Mouse (Mus musculus): ENCODE measurements around the gene Gabpb1. TPM values are rescaled to one million over a fixed set of nuclear protein-coding genes. Genes with fewer than 3 reads are reported as not detected.
"Not testable (repeated sequence)": the region's sequence is repeated elsewhere in the genome, so short reads cannot be mapped to it uniquely, and the experiment has no call there.

Gene Gabpb1
- total RNA-seq, 2 experiments from 2014 or later, result 27.2 to 28.5 TPM

GRCm38 (mm10) chr2:126646461-126646860 is 29.7 kb downstream of the Gabpb1 start:
- no peak for DNase-seq
- intact Hi-C loops (cut with DNase I), result no loop called here

GRCm38 (mm10) chr2:126644768-126645167 is 31.4 kb downstream of the Gabpb1 start:
- DNase-seq, result no peak
- intact Hi-C loops (cut with DNase I), result no loop called here

DNA sequence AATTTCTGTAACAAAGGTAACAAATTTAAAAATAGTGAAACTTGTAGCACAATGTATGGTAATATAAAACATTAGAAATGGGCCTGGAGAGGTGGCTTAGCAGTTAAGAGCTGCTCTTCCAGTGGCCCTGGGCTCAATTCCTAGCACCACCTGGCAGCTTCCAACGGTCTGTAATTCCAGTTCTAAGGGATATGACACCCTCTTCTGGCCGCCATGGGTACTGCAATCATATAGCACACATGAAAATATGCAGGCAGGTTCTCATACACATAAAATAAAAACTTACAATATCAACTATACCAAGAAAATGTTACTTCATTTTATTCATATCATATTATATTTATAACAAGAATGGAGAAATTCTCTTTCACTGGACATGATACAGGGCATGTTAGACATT is 35.8 kb downstream of the Gabpb1 start:
- intact Hi-C loops (cut with DNase I), result no loop called here
- DNase-seq, result no peak

- no peak for DNase-seq
- intact Hi-C loops (cut with DNase I), result no loop called here
These were observed 40.0 kb downstream of the Gabpb1 start for GRCm38 (mm10) chr2:126635939-126636823.

DNA sequence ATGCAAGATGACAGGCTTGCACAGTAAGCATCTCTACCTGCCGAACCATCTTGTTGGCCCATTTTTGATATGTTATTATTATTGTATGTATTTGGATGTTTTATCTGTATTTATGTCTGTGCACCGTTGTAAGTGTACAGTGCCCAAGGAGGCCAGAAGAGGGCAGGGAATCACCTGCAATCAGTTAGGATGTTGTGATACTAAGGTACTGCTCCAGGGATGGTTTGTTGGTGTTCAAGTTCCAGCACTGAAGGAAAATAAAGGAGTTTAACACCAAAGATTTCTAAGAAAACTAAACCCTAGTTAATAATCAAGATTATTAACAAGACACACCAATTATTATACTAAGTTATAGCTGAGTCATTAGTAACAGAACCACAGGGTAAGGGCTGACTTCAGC is 43.0 kb downstream of the Gabpb1 start:
- no peak for DNase-seq
- intact Hi-C loops (cut with DNase I), result no loop called here

GRCm38 (mm10) chr2:126628455-126628995 is 47.6 kb downstream of the Gabpb1 start:
- no peak for DNase-seq
- intact Hi-C loops (cut with DNase I), result no loop called here

GRCm38 (mm10) chr2:126623138-126623537 is 53.0 kb downstream of the Gabpb1 start:
- peak; percentile 26 for DNase-seq
- intact Hi-C loops (cut with DNase I), result no loop called here

DNA sequence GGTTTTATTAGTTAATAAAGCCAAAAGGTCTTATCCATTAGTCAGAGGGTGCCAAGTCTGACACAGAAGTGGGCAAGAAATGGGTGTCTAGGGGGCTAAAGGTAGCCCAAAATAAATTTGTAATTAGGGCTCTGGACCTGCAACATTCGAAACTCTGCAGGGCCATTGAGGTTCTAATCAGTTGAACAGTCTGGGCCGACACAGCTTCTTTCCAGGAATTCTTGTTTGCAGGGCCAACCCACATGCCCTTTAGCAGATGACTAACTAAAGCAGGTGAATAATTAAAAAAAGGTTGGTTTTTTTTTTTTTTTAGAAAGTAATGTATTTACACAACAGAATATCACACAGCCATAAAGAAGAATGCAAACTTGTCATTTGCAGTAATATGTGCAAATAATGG is 53.7 kb downstream of the Gabpb1 start:
- DNase-seq, result no peak
- intact Hi-C loops (cut with DNase I), result no loop called here

GRCm38 (mm10) chr2:126619249-126619704 is 56.9 kb downstream of the Gabpb1 start, which contains the start of gene Hdc:
Gene Hdc (minus strand): TSS chr2:126619299.
- no peak for DNase-seq
- intact Hi-C loops (cut with DNase I), result no loop called here

- intact Hi-C loops (cut with DNase I), result no loop called here
- no peak for DNase-seq
These were observed 57.5 kb downstream of the Gabpb1 start for GRCm38 (mm10) chr2:126618470-126619179.

DNA sequence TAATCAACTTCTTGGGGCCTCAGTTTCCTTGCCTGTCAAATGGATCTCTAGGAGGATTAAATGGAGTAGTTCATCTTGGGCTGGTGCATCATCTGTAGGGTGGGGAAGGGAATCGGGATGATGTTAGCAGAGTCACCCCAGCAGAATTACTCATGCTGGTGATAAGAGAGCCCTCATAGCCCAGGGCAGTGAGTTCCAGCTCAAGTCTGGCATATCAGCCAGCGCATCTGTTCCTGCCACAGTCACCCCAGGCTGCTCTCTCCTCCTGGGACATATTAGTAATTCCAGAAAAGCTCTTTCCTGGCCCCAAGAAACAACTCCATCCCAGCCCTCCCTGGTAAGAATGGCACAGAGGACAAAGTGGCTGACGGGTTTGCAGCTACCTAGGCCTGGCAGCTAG is 60.8 kb downstream of the Gabpb1 start:
- no peak for DNase-seq
- intact Hi-C loops (cut with DNase I), result no loop called here

DNA sequence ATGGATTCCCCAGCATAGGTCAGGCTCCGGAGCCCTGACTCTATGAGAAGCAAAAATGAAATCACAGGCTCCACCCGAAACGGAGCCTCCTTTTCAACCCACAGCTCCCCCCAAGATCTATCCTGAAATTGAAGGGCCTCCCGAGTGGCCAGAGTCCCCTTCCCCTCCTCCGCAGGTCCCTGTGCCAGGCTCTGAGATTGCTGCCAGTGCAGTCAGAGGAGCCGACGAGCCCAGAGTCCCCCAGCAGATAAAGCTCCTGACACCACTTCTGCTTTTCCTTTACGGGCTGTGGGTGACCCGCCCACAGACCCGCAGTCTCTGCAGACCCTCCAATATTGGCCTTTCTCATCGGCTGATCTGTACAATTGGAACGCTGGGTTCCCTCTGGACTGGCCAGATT is 66.5 kb downstream of the Gabpb1 start:
- intact Hi-C loops (cut with DNase I); DNase-seq: not testable (repeated sequence)

GRCm38 (mm10) chr2:126607553-126608203 is 68.5 kb downstream of the Gabpb1 start:
- DNase-seq, result no peak
- intact Hi-C loops (cut with DNase I), result no loop called here

GRCm38 (mm10) chr2:126606688-126607062 is 69.5 kb downstream of the Gabpb1 start:
- no peak for DNase-seq
- intact Hi-C loops (cut with DNase I), result no loop called here

DNA sequence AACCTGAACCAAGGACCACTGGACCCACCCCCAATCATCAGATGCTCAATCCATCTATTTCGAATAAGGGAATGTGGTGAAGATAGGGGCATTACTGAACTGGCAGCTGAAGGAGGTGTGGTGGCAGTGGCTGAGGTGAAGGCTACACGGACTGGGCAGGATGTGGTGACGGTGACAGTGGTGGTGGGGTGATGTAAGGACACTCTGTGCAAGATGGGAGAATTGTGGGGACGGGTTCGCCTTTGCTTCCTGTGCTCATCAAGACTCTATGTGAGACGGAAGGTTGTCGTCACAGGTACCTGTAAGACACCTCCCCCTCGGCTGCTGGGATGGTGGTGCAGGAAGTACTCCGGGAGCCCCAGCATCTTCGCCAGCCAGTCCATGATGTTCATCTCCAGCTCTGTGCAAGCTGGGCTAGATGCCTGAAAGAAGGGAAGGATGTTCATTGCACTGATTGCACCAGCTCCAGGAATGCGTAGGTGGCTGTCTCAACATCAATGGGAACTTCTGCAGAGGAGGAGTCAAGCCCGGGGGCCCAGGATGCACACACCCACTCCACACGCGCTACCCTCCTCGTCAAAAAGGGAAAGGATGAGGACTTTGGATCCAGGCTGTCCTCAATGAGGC is 70.0 kb downstream of the Gabpb1 start:
- intact Hi-C loops (cut with DNase I), result no loop called here
- no peak for DNase-seq

- intact Hi-C loops (cut with DNase I), result no loop called here
- DNase-seq, result no peak
These were observed 74.1 kb downstream of the Gabpb1 start for GRCm38 (mm10) chr2:126601918-126602600.

DNA sequence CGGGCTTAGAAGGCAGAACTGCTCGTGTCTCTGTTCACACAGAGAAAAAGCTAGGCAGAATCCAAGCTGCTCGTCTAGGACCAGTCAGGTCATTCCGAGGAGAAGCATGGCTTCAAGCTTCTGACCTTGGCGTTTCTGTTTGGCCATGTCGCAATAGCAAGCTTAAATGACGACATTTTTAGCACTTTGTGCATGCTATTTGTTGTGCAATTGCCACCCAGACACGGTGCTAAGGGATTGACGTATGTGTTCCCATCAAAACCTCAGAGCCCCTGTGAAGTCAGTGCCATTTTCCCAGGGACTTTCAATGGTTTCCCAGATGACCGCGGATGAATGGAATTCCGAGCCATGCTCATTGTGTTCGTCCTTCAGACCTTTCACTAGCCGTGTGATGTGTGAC is 75.6 kb downstream of the Gabpb1 start:
- DNase-seq, result no peak
- intact Hi-C loops (cut with DNase I), result no loop called here

DNA sequence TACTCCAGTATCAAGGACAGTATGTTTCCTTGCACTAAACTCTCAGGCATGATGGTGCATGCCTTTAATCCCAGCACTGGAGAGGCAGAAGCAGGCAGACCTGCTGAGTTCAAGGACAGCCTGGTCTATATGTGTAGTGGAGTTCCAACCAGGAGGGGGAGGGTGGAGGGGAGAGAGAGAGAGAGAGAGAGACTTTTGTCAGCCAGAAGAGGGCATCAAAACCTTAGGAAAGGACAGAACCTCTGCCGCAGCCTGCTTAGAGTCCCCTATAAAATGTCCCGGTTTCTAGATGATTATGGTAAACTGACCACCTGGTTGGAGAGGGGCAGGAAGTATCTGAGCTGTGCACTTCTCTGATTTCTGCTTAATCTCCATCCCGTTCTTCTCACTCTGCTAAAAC is 77.1 kb downstream of the Gabpb1 start:
- no peak for DNase-seq
- intact Hi-C loops (cut with DNase I), result loop anchor here (5.0 kb wide), 1 partner anchor 63 kb away; no protein-coding TSS in a partner anchor

DNA sequence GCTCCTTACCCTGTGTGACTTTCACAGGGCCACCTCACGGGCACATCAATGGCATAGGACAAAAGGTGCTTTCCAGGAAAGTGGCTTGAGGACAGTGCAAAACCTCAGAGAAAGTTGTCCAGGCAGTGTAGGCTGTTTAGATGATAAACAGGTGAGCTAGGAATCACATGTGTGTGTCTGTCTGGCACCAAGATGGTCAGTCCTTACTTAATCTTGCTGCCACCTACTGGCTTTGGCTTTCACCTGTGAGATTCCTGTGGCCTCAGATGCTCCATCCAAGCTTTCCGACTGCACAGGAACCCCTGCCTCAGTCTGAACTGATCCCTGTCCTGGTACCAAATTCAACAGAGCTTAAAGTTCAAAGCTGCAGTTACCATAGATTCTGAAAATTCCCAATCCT is 77.8 kb downstream of the Gabpb1 start:
- intact Hi-C loops (cut with DNase I), result loop anchor here (5.0 kb wide), 1 partner anchor 64 kb away; no protein-coding TSS in a partner anchor

More for the DNA sequence above, 77.8 kb downstream of the Gabpb1 start:
- DNase-seq, result no peak

Data from left cerebral cortex, postnatal 4 days (tissue).